Mouse (Mus musculus) kidney, adult 9 months (tissue): ENCODE data around the gene Tsc22d2.

ENCODE experiments used
- DNase-seq: peaks from one replicate; pipeline ENCODE4 v3.0.0; 2022

Tsc22d2 gene

DNA sequence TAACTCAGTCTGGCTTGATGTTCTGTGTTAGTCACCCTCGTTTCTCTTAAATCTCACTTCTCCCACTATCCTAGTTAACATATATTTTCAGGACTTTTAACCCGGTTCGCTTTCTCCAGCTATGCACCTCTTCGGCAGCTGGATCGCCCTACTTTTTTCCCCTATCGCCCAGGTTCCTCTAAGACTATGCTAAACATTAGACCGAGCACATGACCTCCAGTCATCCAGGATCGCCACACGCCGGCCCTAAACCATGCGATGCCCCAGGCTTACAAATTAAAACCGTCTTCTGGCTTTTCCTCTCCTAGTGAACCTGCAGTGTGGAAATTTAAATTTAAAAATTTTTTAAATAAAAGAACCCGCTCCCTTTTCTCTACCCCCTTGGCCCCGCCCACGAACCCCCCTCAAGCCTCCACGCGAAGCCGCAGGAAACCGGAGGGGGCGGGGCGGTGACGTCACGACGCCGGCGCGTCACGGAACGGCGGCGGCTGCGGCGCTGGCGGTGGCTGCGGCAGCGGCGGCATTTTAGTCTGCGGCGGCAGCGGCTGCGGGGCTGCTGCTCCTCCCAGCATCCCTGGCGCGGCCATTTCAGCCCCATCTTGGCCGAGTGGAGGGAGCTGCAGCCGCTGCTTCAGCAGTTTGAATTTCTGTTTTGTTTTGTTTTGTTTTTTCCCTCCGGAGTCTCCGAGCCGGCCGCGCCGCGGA lies at the start of gene Tsc22d2:
Tsc22d2 (plus strand) TSS at position 482 of the 705 bp plus-strand sequence.
- DNase-seq = peak; percentile 96

DNA sequence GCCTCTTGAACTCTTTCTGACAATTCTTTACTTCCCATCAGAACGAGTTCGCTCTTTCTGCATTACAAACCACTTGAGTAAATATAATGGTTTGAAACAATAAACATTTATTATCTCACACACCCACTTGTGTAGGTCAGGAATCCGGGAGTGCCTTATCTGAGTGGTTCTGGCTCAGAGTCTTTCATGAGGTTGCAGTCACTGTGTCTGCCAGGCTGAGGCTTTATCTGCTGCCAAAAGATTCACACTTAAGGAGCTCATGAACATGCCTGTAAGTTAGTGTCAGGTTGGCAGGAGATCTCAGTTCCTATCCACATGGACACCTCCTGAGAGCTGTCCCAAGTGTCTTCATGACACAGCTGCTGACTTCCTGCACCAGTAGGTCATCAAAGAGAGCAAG lies 47.8 kb upstream of the Tsc22d2 start:
- DNase-seq = no peak

DNA sequence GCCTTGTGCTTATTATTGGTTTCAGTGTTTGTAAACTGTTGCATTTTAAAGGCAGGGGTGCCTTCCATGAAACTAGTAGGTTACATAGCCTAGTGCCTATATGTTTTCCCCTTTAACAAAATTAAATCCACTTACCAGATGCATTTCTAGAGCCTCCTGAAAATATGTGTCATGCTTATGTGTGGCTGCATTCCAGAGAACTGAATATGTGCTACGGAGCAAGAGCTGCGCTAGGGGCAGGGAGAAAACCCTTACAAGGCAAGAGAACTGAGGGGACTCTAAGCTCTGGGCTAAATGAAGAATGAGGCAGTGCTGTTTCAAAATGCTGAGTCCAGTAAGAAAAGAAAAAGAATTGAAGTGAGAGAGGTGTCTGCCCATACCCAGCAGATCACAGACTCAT lies 43.7 kb upstream of the Tsc22d2 start:
- no peak for DNase-seq

- DNase-seq = peak; percentile 84
These were observed 42.2 kb upstream of the Tsc22d2 start for GRCm38 (mm10) chr3:58372066-58372904.

DNA sequence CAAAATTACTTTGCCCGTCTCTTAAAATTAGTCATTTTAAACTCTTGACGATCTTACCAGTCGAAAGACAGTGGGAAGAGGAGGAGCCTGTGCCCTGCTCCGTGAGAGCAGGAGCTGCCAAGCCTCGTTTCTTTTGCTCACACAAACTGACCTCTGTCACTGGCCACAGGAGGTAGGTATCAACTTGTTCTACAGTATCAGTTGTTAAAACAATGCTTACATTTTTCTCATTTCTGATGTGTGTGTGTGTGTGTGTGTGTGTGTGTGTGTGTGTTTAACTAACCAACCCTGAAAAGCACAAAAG lies 41.7 kb upstream of the Tsc22d2 start:
- no peak for DNase-seq

DNA sequence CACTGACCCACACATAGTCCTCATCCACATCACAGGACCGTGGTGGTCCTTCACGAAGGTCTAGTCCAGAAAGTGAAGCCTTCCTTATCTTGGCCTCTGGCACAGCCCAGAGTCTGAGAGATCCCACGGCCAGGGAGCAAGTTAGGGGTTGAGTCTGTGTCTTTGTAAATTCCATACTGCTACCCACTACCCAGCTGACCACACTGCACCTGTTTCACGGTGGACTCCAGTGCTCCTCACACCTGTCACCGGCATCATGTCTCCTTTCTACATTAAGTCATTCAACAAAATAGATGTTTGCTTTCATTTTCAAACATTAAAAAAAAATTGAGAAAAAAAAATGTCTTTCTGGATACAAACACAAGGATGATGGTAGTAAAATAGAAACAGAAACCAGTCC lies 40.2 kb upstream of the Tsc22d2 start:
- no peak for DNase-seq

DNA sequence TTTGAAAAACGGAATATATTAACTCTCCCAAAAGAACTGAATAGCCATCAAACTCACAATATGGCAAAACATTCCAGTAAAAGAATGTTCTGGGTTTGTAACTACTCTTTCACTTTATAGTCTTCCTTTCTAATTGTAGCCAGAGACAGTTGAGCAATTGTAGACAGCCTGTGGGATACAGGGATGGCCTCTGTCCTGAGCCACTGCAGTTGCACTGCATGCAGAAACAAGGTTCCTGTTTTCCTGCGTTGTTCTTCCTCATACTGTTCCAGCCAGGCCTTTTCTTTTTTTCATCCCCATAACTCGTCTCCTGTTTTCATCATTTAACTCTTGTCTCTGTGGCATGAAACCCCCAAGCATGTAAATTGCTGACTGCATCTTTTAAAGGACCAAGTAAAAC lies 37.8 kb upstream of the Tsc22d2 start:
- DNase-seq = no peak

GRCm38 (mm10) chr3:58377589-58378134 lies 36.9 kb upstream of the Tsc22d2 start:
- DNase-seq = no peak

DNA sequence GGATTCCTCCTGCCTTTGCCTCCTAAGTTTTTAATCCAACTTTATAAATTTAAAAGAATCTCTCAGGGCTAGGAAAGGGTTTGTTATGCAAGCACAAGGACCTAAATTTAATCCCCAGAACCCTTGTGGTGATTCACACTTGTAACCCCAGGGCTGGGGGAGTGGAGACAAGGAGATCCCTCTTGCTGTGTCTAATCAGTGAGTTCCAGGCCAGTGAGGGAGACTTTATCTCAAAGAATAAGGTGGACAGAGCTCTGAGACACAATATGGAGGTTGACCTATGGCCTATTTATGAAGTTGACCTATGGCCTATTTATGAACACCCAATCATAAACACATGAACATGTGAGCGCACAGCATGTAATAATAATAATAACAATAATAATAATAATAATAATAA lies 31.8 kb upstream of the Tsc22d2 start:
- DNase-seq = no peak

- no peak for DNase-seq
These were observed 29.5 kb upstream of the Tsc22d2 start for GRCm38 (mm10) chr3:58385060-58385459.

GRCm38 (mm10) chr3:58388731-58389130 lies 25.8 kb upstream of the Tsc22d2 start:
- no peak for DNase-seq

- DNase-seq = no peak
These were observed 16.0 kb upstream of the Tsc22d2 start for GRCm38 (mm10) chr3:58398541-58398940.

DNA sequence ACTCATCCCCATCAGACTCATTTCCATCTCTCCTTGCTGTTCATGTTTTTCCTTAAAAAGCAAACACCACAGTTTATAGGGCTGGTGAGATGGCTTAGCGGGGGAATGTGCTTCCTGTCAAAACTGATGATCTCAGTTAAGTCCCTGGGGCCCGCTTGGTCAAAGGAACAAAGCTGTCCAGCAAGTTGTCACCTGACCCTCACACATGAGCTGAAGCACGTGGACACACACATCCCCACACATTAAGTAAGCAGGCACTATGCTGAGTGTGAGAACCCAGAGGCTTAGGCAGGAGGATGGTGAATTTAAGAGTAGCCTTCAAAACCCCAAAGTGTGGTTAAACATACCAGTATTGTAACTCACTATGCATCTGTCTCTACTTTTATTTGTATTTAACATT lies 14.6 kb upstream of the Tsc22d2 start:
- DNase-seq = no peak

- DNase-seq = no peak
These were observed 2.8 kb upstream of the Tsc22d2 start for GRCm38 (mm10) chr3:58411669-58412068.

GRCm38 (mm10) chr3:58413671-58414070 lies 844 bp upstream of the Tsc22d2 start:
- DNase-seq = no peak

DNA sequence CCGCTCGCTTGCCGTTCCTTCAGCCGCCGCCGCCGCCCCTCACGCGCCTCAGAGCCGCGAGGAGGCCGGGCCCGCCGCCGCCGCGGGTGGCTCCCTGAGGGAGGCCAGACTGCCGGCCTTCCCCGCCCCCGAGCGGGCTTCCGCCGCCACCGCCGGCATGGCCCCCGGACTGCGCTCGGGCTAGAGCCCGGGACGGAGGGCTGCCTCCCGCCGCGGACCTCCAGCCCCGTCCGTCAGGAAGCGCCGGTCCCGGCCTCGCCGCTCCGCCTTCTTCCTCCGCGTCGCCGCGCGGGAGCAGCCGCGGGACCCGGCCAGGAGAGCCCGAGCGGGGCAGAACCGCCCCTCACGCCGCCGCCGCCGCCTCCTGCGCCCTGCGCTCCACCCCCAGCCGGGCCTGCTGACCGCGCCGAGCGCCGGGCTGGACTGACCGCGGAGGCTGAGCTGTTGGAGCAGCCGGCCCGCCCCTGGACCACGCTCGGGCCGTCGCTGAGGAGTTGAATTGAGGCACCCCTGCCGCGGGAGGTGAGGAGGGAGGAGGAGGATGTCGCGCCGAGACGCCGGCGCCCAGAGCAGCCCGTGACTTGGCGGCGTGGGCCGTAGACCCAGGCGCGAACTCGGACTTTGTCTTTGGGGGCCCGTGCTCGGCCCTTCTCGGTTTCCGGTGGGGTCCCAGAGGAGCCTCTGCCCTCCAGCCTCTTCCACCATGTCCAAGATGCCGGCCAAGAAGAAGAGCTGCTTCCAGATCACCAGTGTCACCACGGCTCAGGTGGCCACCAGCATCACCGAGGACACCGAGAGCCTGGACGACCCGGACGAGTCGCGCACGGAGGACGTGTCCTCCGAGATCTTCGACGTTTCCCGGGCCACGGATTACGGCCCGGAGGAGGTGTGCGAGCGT lies 720 bp downstream of the Tsc22d2 start:
- peak; percentile 78 for DNase-seq

GRCm38 (mm10) chr3:58415884-58416725 lies 1.6 kb downstream of the Tsc22d2 start:
- DNase-seq = peak; percentile 72

GRCm38 (mm10) chr3:58416726-58417437 lies 2.4 kb downstream of the Tsc22d2 start:
- peak; percentile 39 for DNase-seq

- no peak for DNase-seq
These were observed 4.5 kb downstream of the Tsc22d2 start for GRCm38 (mm10) chr3:58418724-58419705.

- DNase-seq = no peak
These were observed 14.3 kb downstream of the Tsc22d2 start for GRCm38 (mm10) chr3:58428861-58429260.
